Mouse (Mus musculus) C2C12 (cell line): ENCODE data around the gene Nit2.

Source experiments
- CTCF ChIP-seq: IDR thresholded peaks from one replicate; pipeline ENCODE4 v1.5.1; 2011; ENCODE audit not compliant: control insufficient read depth, insufficient read depth, insufficient read length
- MYOG ChIP-seq: IDR thresholded peaks from one replicate; pipeline ENCODE4 v1.6.1; 2011; ENCODE audit not compliant: control insufficient read depth, insufficient read length; ENCODE audit errors: extremely low read depth

DNA sequence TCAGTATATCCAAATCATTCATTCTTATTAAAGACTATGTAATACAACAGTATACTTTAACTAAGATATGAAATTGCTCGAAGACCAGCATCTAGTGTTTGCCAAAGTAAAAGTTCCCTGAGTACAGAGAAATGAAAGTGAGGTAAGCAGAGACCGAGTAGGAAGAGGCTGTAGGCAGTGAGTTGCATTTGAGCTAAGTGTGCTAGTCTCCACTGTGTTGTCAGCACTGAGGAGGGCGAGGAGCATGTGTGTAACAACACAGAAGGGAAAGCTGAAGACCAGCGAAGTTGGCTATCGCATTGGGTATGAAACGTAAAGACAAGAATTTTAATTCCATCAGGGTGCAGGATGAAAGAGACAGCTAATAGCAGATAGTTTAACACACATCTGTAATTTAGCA, 33.5 kb downstream of the Nit2 start:
- no peak for TF ChIP-seq CTCF
- TF ChIP-seq MYOG = no peak
